Mouse (Mus musculus) kidney, embryonic 16.5 days (tissue): ENCODE measurements around the gene Wars. TPM values are rescaled to one million over a fixed set of nuclear protein-coding genes. Genes with fewer than 3 reads are reported as not detected.
A peak's percentile ranks its signal among the peaks of the same experiment; 100 is the strongest.

Experiments used
- ATAC-seq: fragments of 200-750 bp; cut with Nextera tagmentation; 2 replicates; pipeline ENCODE4 v1.8.0; 2017; ENCODE audit warnings: moderate TSS enrichment; ENCODE audit not compliant: low FRiP score, low TSS enrichment
- H3K27ac ChIP-seq: fragments of 300-500 bp; sonication (generic); 2 replicates; pipeline ENCODE4 v1.5.1; 2014; ENCODE audit warnings: low read length
- H3K27me3 ChIP-seq: fragments of 300-500 bp; sonication (generic); 2 replicates; pipeline ENCODE4 v1.6.1; 2014; ENCODE audit warnings: low read length, control low read depth, mixed read lengths; ENCODE audit not compliant: insufficient read depth
- H3K36me3 ChIP-seq: fragments of 300-500 bp; sonication (generic); 2 replicates; pipeline ENCODE4 v1.6.1; 2014; ENCODE audit warnings: low read length, control low read depth, mixed read lengths; ENCODE audit not compliant: insufficient read depth
- H3K4me1 ChIP-seq: fragments of 300-500 bp; sonication (generic); 2 replicates; pipeline ENCODE4 v1.6.1; 2014; ENCODE audit warnings: low read length, control low read depth, mixed read lengths; ENCODE audit not compliant: insufficient read depth
- H3K4me2 ChIP-seq: fragments of 300-500 bp; sonication (generic); replicated peaks from 2 replicates; pipeline ENCODE4 v1.6.1; 2014; ENCODE audit warnings: low read depth, low read length
- H3K4me3 ChIP-seq: fragments of 300-500 bp; sonication (generic); 2 replicates; pipeline ENCODE4 v1.5.1; 2014; ENCODE audit warnings: mild to moderate bottlenecking, low read length
- H3K9ac ChIP-seq: fragments of 300-500 bp; sonication (generic); replicated peaks from 2 replicates; pipeline ENCODE4 v1.6.1; 2014; ENCODE audit warnings: low read length
- H3K9me3 ChIP-seq: fragments of 300-500 bp; sonication (generic); 2 replicates; pipeline ENCODE4 v1.6.1; 2016; ENCODE audit warnings: low read length, control low read depth
- whole genome bisulfite sequencing: fragments of 180-500 bp; shearing (Covaris S2); extraction: QIAGEN DNeasy Blood & Tissue Kit; methylation state at CpG from one replicate; pipeline ENCODE4 v1.1.7; 2014; 5-methylcytosine and 5-hydroxymethylcytosine counted together
- polyA plus RNA-seq: library from polyadenylated mRNA; unstranded; fragments of >200 nt; fragmentation: Nextera tagmentation; extraction: Ambion mirVana; gene quantifications from 2 replicates; pipeline ENCODE4 v1.2.1, GENCODE M21; 2015

Wars gene
- polyA plus RNA-seq = 94.6 and 98.5 TPM in 2 replicates

GRCm38 (mm10) chr12:108893715-108894431, at the start of gene Wars:
Wars (minus strand) TSS chr12:108894174.
- WGBS = 0% methylated on average over 54 of the region's 58 CpGs
- H3K4me3 ChIP-seq = peak within 1 kb of the TSS; percentile 91
- ATAC-seq = peak; percentile 100
- no peaks in the 10 kb centered on the region for H3K27me3 ChIP-seq
- peaks cover 3% of the 10 kb centered on the region; the same call in 1 of the 2 replicates for H3K36me3 ChIP-seq
- peak within 1 kb of the TSS; percentile 85 for H3K9ac ChIP-seq
- H3K4me2 ChIP-seq = peak within 1 kb of the TSS; percentile 70
- H3K9me3 ChIP-seq = no peaks in the 10 kb centered on the region
- H3K4me1 ChIP-seq = peaks cover 17% of the 10 kb centered on the region
- H3K27ac ChIP-seq = peak within 1 kb of the TSS; percentile 55; the same call in 1 of the 2 replicates

DNA sequence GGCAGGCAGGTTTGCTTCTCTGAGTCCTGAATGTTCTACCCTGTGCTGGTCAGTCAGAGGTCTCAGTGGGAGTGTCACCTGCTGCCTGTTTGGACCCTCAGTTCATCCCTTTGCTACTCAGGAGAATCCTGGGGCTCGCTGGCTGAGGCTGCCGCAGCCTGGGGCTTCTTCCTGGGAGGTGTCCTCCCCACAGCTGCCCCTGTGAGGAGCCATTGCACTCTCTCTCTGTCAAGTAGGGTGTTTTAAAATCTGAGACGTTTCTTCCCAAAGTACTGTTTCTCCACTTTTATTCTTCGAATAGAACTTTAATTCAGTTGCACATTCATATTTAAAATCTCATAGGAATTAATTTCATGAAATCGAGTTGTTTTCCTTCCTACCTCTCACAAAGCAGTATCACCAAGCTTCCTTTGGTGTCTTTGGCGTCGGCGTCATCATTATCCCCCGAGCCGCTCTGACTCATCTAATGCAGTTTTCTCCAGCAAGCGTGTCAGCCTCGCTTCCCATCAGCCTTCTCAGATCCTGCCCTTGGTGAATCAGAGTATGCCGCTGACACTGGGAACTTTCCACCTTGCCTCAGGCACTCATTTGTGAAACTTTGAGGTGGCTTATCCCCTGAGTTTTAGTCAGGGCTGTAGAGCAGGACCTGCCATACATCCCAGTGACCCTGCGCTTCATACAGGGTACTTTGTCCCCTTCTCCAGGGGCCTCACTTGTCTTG, 48.4 kb upstream of the Wars start:
- 84% methylated on average over 14 of the region's 14 CpGs for WGBS
- H3K9me3 ChIP-seq = no peaks in the 10 kb centered on the region
- no peak for ATAC-seq
- H3K4me1 ChIP-seq = peaks cover 6% of the 10 kb centered on the region; the same call in 1 of the 2 replicates
- no peak overlapping the region for H3K9ac ChIP-seq
- H3K27me3 ChIP-seq = no peaks in the 10 kb centered on the region
- no peak overlapping the region for H3K4me3 ChIP-seq
- no peak overlapping the region for H3K27ac ChIP-seq
- H3K36me3 ChIP-seq = no peaks in the 10 kb centered on the region
- H3K4me2 ChIP-seq = no peak overlapping the region

GRCm38 (mm10) chr12:108941282-108941681, 47.3 kb upstream of the Wars start:
- ATAC-seq = no peak
- H3K27me3 ChIP-seq = no peaks in the 10 kb centered on the region
- 56% methylated on average over 2 of the region's 2 CpGs for WGBS

DNA sequence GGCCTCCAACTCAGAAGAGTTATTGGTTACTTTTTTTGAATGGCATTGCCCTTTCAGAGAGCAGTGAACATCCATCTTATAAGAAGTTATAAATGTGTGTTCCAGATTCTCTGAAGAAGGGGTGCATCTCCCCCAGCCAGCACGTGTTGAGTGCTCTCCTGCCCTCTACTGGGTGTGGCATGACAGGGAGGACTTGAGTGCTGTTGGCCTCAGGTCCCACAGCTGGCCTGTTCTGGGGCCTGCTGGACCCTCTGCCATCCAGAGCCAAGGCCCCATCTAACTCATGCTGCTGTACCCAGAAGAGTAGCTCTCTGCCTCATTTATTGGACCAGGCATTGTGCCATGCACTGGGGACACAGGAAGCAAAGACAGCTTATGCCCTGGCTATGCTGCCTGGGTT, 46.3 kb upstream of the Wars start:
- Histone ChIP-seq H3K9ac (no peak overlapping the region), H3K27me3 (no peaks in the 10 kb centered on the region), H3K36me3 (no peaks in the 10 kb centered on the region), H3K4me1 (peaks cover 8% of the 10 kb centered on the region; the same call in 1 of the 2 replicates), H3K4me2 (no peak overlapping the region), H3K9me3 (no peaks in the 10 kb centered on the region), H3K4me3 (no peak overlapping the region), H3K27ac (no peak overlapping the region)
- ATAC-seq = no peak
- 46% methylated on average over 1 of the region's 1 CpGs for WGBS

More at GRCm38 (mm10) chr12:108941282-108941681, 47.3 kb upstream of the Wars start:
- Histone ChIP-seq H3K4me1 (peaks cover 8% of the 10 kb centered on the region; the same call in 1 of the 2 replicates), H3K36me3 (no peaks in the 10 kb centered on the region), H3K4me2 (no peak overlapping the region), H3K27ac (no peak overlapping the region), H3K9ac (no peak overlapping the region), H3K9me3 (no peaks in the 10 kb centered on the region), H3K4me3 (no peak overlapping the region)

- H3K4me2 ChIP-seq = no peak overlapping the region
- no peaks in the 10 kb centered on the region for H3K9me3 ChIP-seq
- H3K4me3 ChIP-seq = no peak overlapping the region
- no peaks in the 10 kb centered on the region for H3K36me3 ChIP-seq
- peaks cover 8% of the 10 kb centered on the region; the same call in 1 of the 2 replicates for H3K4me1 ChIP-seq
- no peaks in the 10 kb centered on the region for H3K27me3 ChIP-seq
- no peak overlapping the region for H3K27ac ChIP-seq
- ATAC-seq = no peak
- 47% methylated on average over 9 of the region's 9 CpGs for WGBS
- H3K9ac ChIP-seq = no peak overlapping the region
Observed at GRCm38 (mm10) chr12:108939317-108939716, 45.3 kb upstream of the Wars start.

DNA sequence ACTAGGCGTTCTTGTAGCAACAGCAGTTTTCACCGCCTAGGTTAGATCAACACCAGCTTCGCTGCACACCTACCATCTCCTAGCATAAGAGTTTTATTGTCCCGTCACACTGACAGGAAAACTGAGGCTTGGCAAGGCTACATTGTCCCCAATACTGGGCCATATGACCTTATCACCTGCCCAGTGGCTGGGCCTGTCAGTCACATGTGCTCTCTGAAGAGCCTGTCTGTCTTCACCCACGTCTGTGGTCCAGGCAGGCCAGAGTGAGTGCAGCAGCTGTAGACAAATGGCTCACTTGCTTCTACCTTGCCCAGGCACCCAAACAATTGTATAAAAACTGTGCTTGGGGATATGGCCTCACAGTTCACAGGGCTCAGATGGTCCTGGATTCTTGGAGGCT, 44.9 kb upstream of the Wars start:
- no peak overlapping the region for H3K4me3 ChIP-seq
- no peak overlapping the region for H3K9ac ChIP-seq
- H3K36me3 ChIP-seq = no peaks in the 10 kb centered on the region
- peaks cover 8% of the 10 kb centered on the region; the same call in 1 of the 2 replicates for H3K4me1 ChIP-seq
- no peak for ATAC-seq
- H3K27ac ChIP-seq = no peak overlapping the region
- H3K9me3 ChIP-seq = no peaks in the 10 kb centered on the region
- H3K4me2 ChIP-seq = no peak overlapping the region
- no peaks in the 10 kb centered on the region for H3K27me3 ChIP-seq
- 79% methylated on average over 5 of the region's 5 CpGs for WGBS

- Histone ChIP-seq H3K36me3 (no peaks in the 10 kb centered on the region), H3K4me3 (no peak overlapping the region), H3K4me2 (no peak overlapping the region), H3K27ac (no peak overlapping the region), H3K27me3 (no peaks in the 10 kb centered on the region), H3K9ac (no peak overlapping the region), H3K4me1 (peaks cover 8% of the 10 kb centered on the region; the same call in 1 of the 2 replicates), H3K9me3 (no peaks in the 10 kb centered on the region)
- WGBS = 70% methylated on average over 4 of the region's 4 CpGs
- no peak for ATAC-seq
Observed at GRCm38 (mm10) chr12:108937506-108937905, 43.5 kb upstream of the Wars start.

GRCm38 (mm10) chr12:108936834-108937233, 42.9 kb upstream of the Wars start:
- 58% methylated on average over 6 of the region's 6 CpGs for WGBS
- H3K27ac ChIP-seq = no peak overlapping the region
- H3K36me3 ChIP-seq = no peaks in the 10 kb centered on the region
- no peak overlapping the region for H3K4me2 ChIP-seq
- H3K9me3 ChIP-seq = no peaks in the 10 kb centered on the region
- H3K27me3 ChIP-seq = no peaks in the 10 kb centered on the region
- ATAC-seq = no peak
- no peak overlapping the region for H3K4me3 ChIP-seq
- peaks cover 13% of the 10 kb centered on the region for H3K4me1 ChIP-seq
- H3K9ac ChIP-seq = no peak overlapping the region

- H3K9ac ChIP-seq = no peak overlapping the region
- 72% methylated on average over 6 of the region's 6 CpGs for WGBS
- H3K36me3 ChIP-seq = no peaks in the 10 kb centered on the region
- H3K27me3 ChIP-seq = no peaks in the 10 kb centered on the region
- no peak overlapping the region for H3K4me3 ChIP-seq
- H3K4me1 ChIP-seq = peaks cover 19% of the 10 kb centered on the region
- ATAC-seq = no peak
- no peaks in the 10 kb centered on the region for H3K9me3 ChIP-seq
- no peak overlapping the region for H3K27ac ChIP-seq
- no peak overlapping the region for H3K4me2 ChIP-seq
Observed at GRCm38 (mm10) chr12:108934231-108934630, 40.3 kb upstream of the Wars start.

- Histone ChIP-seq H3K4me1 (peaks cover 25% of the 10 kb centered on the region), H3K9ac (no peak overlapping the region), H3K4me2 (no peak overlapping the region), H3K9me3 (no peaks in the 10 kb centered on the region), H3K27ac (no peak overlapping the region; the same call in 1 of the 2 replicates), H3K36me3 (no peaks in the 10 kb centered on the region), H3K4me3 (no peak overlapping the region), H3K27me3 (no peaks in the 10 kb centered on the region)
- peak; percentile 91 for ATAC-seq
- WGBS = 31% methylated on average over 2 of the region's 3 CpGs
Observed at GRCm38 (mm10) chr12:108932113-108932512, 38.1 kb upstream of the Wars start.
